Mouse (Mus musculus): Measurements from ENCODE around the gene Gramd1a.

DNA sequence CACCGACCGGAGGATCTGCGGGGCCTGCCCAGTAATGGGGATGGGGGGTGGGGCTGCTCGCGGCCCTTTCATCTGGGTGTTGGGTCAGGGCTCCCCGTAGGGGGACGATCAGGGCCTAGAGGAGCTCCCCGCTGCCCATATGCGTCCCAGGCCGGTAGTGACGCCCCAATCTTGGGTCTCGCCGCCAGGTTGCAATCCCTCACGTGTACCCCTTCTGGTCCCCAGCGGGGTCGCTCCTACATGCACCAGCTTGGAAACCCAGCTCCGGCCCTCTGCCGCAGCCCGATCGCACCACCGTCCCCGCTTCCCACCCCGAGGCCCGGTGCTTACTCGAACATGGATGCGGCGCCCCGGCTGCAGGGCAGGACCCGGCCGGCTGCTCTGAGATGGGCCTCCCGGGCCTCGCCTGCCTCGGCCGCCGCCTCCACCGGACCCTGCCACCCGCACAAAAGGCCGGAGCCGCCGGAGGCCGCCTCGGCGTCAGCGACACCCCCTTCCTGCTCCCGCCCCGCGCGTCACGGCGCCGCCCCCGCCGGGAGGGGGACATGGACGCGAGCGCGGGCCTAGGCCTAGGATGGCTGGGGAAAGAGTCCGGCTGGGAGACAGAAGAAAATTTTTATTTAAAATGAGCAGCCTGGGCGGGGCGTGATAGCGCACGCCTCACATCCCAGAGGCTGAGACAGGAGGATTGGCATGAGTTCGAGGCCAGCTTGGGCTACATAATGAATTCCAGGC lies 5.0 kb downstream of the Gramd1a start:
- TF ChIP-seq CTCF (IDR thresholded peaks at IDR 0.05; ENCODE audit: low read depth, low read length) = no peak
- TF ChIP-seq GATA1 (IDR thresholded peaks at IDR 0.05; ENCODE audit: borderline replicate concordance, low read length) = no peak
- TF ChIP-seq TAL1 (conservative IDR thresholded peaks at IDR 0.05; ENCODE audit: low read depth, low read length) = no peak

All from G1E (cell line).